ENCODE assay signal across 38 mouse cellular contexts in genomic region chr1:166647593-166647992, GRCm38 (mm10). TPM values are rescaled to one million over a fixed set of nuclear protein-coding genes. Genes with fewer than 3 reads are reported as not detected.
"Had no signal": no experiment of that assay in that cellular context is flagged by ENCODE, and none has a peak within 500 bp of the region (broad histone marks: within the 10 kb centered on the region; RNA-seq: fewer than 3 reads in every experiment).

TSS of gene Gm4847 (minus strand) at chr1:166647693.

- H3K9me3 ChIP-seq: limb, embryonic 10.5 days; limb, embryonic 12.5 days; limb, embryonic 13.5 days; limb, embryonic 15.5 days; liver, embryonic 12.5 days; lung, embryonic 15.5 days; midbrain, embryonic 10.5 days; midbrain, embryonic 12.5 days; midbrain, embryonic 13.5 days; midbrain, embryonic 15.5 days; neural tube, embryonic 12.5 days had no signal

- H3K36me3 ChIP-seq: limb, embryonic 10.5 days; limb, embryonic 12.5 days; limb, embryonic 13.5 days; limb, embryonic 15.5 days; liver, embryonic 12.5 days; liver, embryonic 13.5 days; liver, embryonic 15.5 days; lung, embryonic 15.5 days; midbrain, embryonic 10.5 days; midbrain, embryonic 12.5 days; midbrain, embryonic 13.5 days; midbrain, embryonic 15.5 days; neural tube, embryonic 12.5 days had no signal

- H3K4me1 ChIP-seq: limb, embryonic 10.5 days; limb, embryonic 12.5 days; limb, embryonic 13.5 days; limb, embryonic 15.5 days; liver, embryonic 12.5 days; liver, embryonic 13.5 days; liver, embryonic 15.5 days; lung, embryonic 15.5 days; midbrain, embryonic 10.5 days; midbrain, embryonic 12.5 days; midbrain, embryonic 13.5 days; midbrain, embryonic 15.5 days; neural tube, embryonic 12.5 days had no signal

- H3K4me3 ChIP-seq: left cerebral cortex, adult 2 months; limb, embryonic 10.5 days; limb, embryonic 12.5 days; limb, embryonic 13.5 days; limb, embryonic 15.5 days; liver, embryonic 12.5 days; liver, embryonic 13.5 days; liver, embryonic 15.5 days; lung, embryonic 15.5 days; midbrain, embryonic 10.5 days; midbrain, embryonic 12.5 days; midbrain, embryonic 13.5 days; midbrain, embryonic 15.5 days; myocyte; neural tube, embryonic 12.5 days had no signal

- H3K27me3 ChIP-seq: limb, embryonic 12.5 days; limb, embryonic 13.5 days; limb, embryonic 15.5 days; liver, embryonic 12.5 days; liver, embryonic 13.5 days; liver, embryonic 15.5 days; lung, embryonic 15.5 days; midbrain, embryonic 12.5 days; midbrain, embryonic 13.5 days; midbrain, embryonic 15.5 days; neural tube, embryonic 12.5 days had no signal

- ATAC-seq: liver, embryonic 12.5 days; liver, postnatal 0 days; lung, postnatal 0 days; midbrain, embryonic 13.5 days; midbrain, embryonic 15.5 days; midbrain, embryonic 16.5 days had no signal

RNA-seq across cellular contexts. Expression of gene Gm4847, which starts in this region (rescaled TPM):
- total RNA-seq: left cerebral cortex, adult 8-10 months; left cerebral cortex, postnatal 10 days; left cerebral cortex, postnatal 4 days; liver, adult 2 months; megakaryocyte progenitor cell, adult 5-6 weeks; megakaryocyte-erythroid progenitor cell, adult 5-6 weeks; midbrain, postnatal 0 days; monocyte, adult 5-6 weeks had no signal
- polyA plus RNA-seq: limb, embryonic 10.5 days; limb, embryonic 11.5 days; limb, embryonic 12.5 days; limb, embryonic 13.5 days; limb, embryonic 14.5 days; limb, embryonic 15.5 days; liver, adult 2 months; liver, embryonic 11.5 days; liver, embryonic 12.5 days; liver, embryonic 13.5 days; liver, embryonic 14.5 days; liver, embryonic 15.5 days; liver, embryonic 16.5 days; liver, postnatal 0 days; lung, adult 2 months; lung, embryonic 14.5 days; lung, embryonic 15.5 days; lung, embryonic 16.5 days; lung, postnatal 0 days; macrophage; midbrain, embryonic 10.5 days; midbrain, embryonic 11.5 days; midbrain, embryonic 12.5 days; midbrain, embryonic 13.5 days; midbrain, embryonic 14.5 days; midbrain, embryonic 15.5 days; midbrain, embryonic 16.5 days; midbrain, postnatal 0 days; myocyte; neural tube, embryonic 11.5 days; neural tube, embryonic 12.5 days had no signal
